Mouse (Mus musculus) stomach, embryonic 14.5 days (tissue): ENCODE data around the gene Gnpat. TPM values are rescaled to one million over a fixed set of nuclear protein-coding genes. Genes with fewer than 3 reads are reported as not detected.

Source experiments
- ATAC-seq: fragments of 200-750 bp; cut with Nextera tagmentation; 2 replicates; pipeline ENCODE4 v1.8.0; 2017; ENCODE audit warnings: low read depth, moderate TSS enrichment; ENCODE audit not compliant: insufficient number of reproducible peaks, insufficient read depth, low FRiP score
- H3K27ac ChIP-seq: fragments of 300-500 bp; sonication (generic); 2 replicates; pipeline ENCODE4 v1.5.1; 2014; ENCODE audit warnings: mild to moderate bottlenecking, low read length, moderate library complexity, mixed read lengths
- H3K27me3 ChIP-seq: fragments of 300-500 bp; sonication (generic); 2 replicates; pipeline ENCODE4 v1.6.1; 2014; ENCODE audit warnings: low read length, control low read depth, mixed read lengths; ENCODE audit not compliant: control insufficient read depth, insufficient read depth
- H3K36me3 ChIP-seq: fragments of 300-500 bp; sonication (generic); 2 replicates; pipeline ENCODE4 v1.6.1; 2014; ENCODE audit warnings: mild to moderate bottlenecking, control low read depth, low read length, moderate library complexity, mixed read lengths; ENCODE audit not compliant: control insufficient read depth, insufficient read depth
- H3K4me1 ChIP-seq: fragments of 300-500 bp; sonication (generic); 2 replicates; pipeline ENCODE4 v1.6.1; 2014; ENCODE audit warnings: low read length, control low read depth, mixed read lengths; ENCODE audit not compliant: control insufficient read depth, insufficient read depth
- H3K4me2 ChIP-seq: fragments of 300-500 bp; sonication (generic); replicated peaks from 2 replicates; pipeline ENCODE4 v1.6.1; 2014; ENCODE audit warnings: low read depth, low read length, control low read depth
- H3K4me3 ChIP-seq: fragments of 300-500 bp; sonication (generic); 2 replicates; pipeline ENCODE4 v1.5.1; 2014; ENCODE audit warnings: low read depth, low read length, control low read depth
- H3K9ac ChIP-seq: fragments of 300-500 bp; sonication (generic); replicated peaks from 2 replicates; pipeline ENCODE4 v1.6.1; 2014; ENCODE audit warnings: low read depth, mild to moderate bottlenecking, control low read depth, low read length, moderate library complexity, mixed read lengths
- H3K9me3 ChIP-seq: fragments of 300-500 bp; sonication (generic); 2 replicates; pipeline ENCODE4 v1.6.1; 2016; ENCODE audit warnings: low read depth, low read length, control low read depth; ENCODE audit not compliant: control insufficient read depth
- WGBS: fragments of 180-500 bp; shearing (Covaris S2); extraction: QIAGEN DNeasy Blood & Tissue Kit; methylation state at CpG from one replicate; pipeline ENCODE4 v1.1.7; 2014; 5-methylcytosine and 5-hydroxymethylcytosine counted together
- polyA plus RNA-seq: library from polyadenylated mRNA; unstranded; fragments of >200 nt; fragmentation: Nextera tagmentation; extraction: Ambion mirVana; gene quantifications from 2 replicates; pipeline ENCODE4 v1.2.1, GENCODE M21; 2014

Gene Gnpat
- polyA plus RNA-seq, 1 experiment from 2014 or later, result 98.0 TPM

DNA sequence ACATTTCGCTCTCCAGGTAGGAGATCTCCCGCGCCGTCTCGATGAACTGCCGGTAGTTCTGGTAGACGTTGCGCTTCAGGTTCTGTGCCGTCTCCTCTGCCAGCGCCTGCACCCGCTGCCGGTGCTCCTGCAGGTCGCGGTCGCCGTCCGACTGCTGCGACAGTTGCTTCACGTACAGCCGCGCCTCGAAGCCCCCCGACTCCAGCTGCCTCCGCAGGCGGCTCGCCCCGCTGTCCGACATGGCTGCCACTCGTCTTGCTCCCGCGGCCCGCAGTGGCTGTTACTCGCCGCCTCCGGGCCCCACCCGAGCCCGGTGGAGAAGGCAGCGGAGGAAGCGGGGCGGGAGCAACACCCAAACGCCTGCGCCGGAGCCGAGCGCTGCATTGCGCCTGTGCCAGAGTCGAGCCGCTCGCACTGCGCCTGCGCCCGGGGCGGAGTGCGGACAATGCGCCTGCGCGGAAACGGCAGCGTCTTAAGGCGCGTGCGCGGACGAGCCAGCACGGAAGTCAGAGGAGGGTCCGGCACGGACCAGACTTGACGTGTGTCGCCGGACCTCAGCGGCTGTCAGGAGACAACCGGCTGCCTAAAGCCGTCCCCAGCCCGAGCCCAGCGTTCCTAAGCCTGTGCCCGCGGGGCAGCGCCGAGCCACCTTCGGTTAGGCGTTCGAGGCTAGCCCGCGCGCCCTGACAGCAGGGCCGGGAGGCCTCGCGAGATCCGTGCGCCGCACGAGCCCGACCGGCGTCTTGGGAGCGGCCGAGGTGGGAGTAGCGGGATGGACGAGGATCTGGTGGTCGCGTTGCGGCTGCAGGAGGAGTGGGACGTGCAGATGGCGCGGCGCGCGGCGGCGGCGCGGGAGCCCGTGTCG lies 34.8 kb downstream of the Gnpat start, which contains the start of the genes Exoc8 and Sprtn:
Gene Exoc8, minus strand, starts transcription at position 320 of the 865 bp plus-strand sequence.
Gene Sprtn, plus strand, starts transcription at position 501 of the 865 bp plus-strand sequence.
- under 1% methylated on average over 114 of the region's 114 CpGs for WGBS
- H3K4me1 ChIP-seq, result peaks cover 20% of the 10 kb centered on the region
- peak within 1 kb of the TSS; percentile 90 for H3K4me3 ChIP-seq
- H3K27me3 ChIP-seq, result no peaks in the 10 kb centered on the region
- no peaks in the 10 kb centered on the region for H3K9me3 ChIP-seq
- peak within 1 kb of the TSS; percentile 94 for H3K4me2 ChIP-seq
- ATAC-seq, result peak; percentile 82
- peak within 1 kb of the TSS; percentile 73 for H3K9ac ChIP-seq
- peaks cover 42% of the 10 kb centered on the region for H3K36me3 ChIP-seq
- peak within 1 kb of the TSS; percentile 79 for H3K27ac ChIP-seq

DNA sequence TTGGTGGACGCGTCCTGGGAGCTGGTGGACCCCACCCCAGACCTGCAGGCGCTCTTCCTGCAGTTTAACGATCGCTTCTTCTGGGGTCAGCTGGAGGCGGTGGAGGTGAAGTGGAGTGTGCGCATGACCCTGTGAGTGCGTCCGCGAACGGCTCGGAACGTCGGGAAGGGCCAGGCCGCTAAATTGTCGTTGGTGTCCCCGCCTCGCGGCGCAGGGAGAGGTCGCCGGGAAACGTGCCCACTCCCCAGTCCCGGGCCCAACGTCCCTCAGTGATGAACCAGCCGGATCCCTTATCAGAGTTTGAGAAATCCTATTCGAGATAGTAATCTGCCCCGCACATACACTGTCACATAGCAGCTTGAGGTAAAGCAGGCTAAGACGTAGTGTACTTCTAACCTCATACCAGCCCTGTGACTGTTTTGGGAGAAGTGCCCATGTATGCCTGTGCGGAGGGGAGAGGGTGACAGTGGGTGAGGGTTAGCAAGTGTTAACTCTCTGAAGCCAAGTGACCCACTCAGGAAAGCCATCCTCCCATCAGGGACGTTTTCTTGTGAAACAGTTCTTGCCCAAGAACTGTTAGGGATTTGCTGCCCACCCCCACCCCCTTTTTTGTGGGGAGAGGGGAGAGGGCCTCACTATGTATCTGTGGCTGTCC lies 35.5 kb downstream of the Gnpat start:
- Histone ChIP-seq H3K27me3 (no peaks in the 10 kb centered on the region), H3K4me2 (peak overlapping the region; percentile 86), H3K4me3 (peak overlapping the region; percentile 90), H3K9ac (peak overlapping the region; percentile 73), H3K36me3 (peaks cover 49% of the 10 kb centered on the region), H3K9me3 (no peaks in the 10 kb centered on the region), H3K27ac (peak overlapping the region; percentile 63; the same call in 1 of the 2 replicates), H3K4me1 (peaks cover 20% of the 10 kb centered on the region)
- 4% methylated on average over 31 of the region's 31 CpGs for WGBS
- no peak for ATAC-seq

DNA sequence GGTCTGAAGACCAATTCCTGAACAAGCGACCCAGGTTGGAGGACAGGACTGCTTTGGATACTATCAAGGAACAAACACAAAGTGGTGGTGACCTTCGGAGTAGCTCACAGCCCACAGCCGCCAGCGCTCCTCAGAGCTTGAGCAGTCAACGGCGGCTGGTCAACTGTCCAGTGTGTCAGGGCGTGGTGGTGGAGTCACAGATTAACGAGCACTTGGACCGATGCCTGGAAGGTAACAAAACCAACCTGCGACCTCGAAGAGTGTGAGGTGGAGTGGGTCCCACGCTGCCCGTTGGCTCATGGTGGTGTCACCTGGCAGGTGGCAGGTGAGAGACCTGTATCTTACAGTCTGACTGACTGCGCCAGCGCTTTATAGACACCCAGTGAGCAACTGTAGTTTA lies 40.4 kb downstream of the Gnpat start:
- Histone ChIP-seq H3K36me3 (peaks cover 46% of the 10 kb centered on the region), H3K4me3 (no peak overlapping the region), H3K9ac (no peak overlapping the region), H3K4me2 (no peak overlapping the region), H3K27ac (no peak overlapping the region), H3K4me1 (peaks cover 6% of the 10 kb centered on the region), H3K27me3 (no peaks in the 10 kb centered on the region), H3K9me3 (no peaks in the 10 kb centered on the region)
- no peak for ATAC-seq
- 94% methylated on average over 15 of the region's 15 CpGs for WGBS

DNA sequence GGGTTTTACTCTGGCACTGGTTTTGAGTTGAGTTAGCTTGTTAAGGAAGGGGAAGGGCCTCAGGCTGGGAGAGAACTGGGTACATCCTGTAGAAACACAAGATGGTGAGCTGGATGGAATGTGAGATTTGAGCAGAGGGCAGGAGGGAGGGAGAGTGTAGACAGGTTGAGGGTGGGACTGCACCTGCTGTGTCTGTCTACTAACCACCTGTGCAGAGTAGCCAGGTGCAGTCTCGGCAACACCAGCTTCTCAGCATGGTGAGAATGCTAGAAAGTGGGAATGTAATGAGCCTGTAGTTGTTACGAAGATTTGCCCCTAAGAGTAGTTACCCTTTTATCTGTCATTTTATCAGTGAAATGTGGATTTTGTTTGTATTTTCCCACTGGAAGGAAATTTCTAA lies 42.6 kb downstream of the Gnpat start:
- no peak overlapping the region for H3K4me3 ChIP-seq
- H3K27ac ChIP-seq, result no peak overlapping the region
- no peak overlapping the region for H3K4me2 ChIP-seq
- H3K9ac ChIP-seq, result no peak overlapping the region
- no peaks in the 10 kb centered on the region for H3K9me3 ChIP-seq
- H3K4me1 ChIP-seq, result no peaks in the 10 kb centered on the region
- H3K27me3 ChIP-seq, result no peaks in the 10 kb centered on the region
- no peak for ATAC-seq
- 87% methylated on average over 2 of the region's 2 CpGs for WGBS
- H3K36me3 ChIP-seq, result peaks cover 46% of the 10 kb centered on the region

GRCm38 (mm10) chr8:124909936-124910335 lies 47.1 kb downstream of the Gnpat start:
- Histone ChIP-seq H3K9ac (no peak overlapping the region), H3K36me3 (peaks cover 44% of the 10 kb centered on the region), H3K4me3 (no peak overlapping the region), H3K9me3 (no peaks in the 10 kb centered on the region), H3K27ac (no peak overlapping the region), H3K27me3 (no peaks in the 10 kb centered on the region), H3K4me2 (no peak overlapping the region), H3K4me1 (no peaks in the 10 kb centered on the region)
- 94% methylated on average over 16 of the region's 16 CpGs for WGBS
- no peak for ATAC-seq

GRCm38 (mm10) chr8:124910349-124910748 lies 47.5 kb downstream of the Gnpat start:
- Histone ChIP-seq H3K4me1 (no peaks in the 10 kb centered on the region), H3K27me3 (no peaks in the 10 kb centered on the region), H3K27ac (no peak overlapping the region), H3K9ac (no peak overlapping the region), H3K36me3 (peaks cover 48% of the 10 kb centered on the region), H3K9me3 (no peaks in the 10 kb centered on the region), H3K4me2 (no peak overlapping the region), H3K4me3 (no peak overlapping the region)
- 82% methylated on average over 10 of the region's 10 CpGs for WGBS
- ATAC-seq, result no peak

DNA sequence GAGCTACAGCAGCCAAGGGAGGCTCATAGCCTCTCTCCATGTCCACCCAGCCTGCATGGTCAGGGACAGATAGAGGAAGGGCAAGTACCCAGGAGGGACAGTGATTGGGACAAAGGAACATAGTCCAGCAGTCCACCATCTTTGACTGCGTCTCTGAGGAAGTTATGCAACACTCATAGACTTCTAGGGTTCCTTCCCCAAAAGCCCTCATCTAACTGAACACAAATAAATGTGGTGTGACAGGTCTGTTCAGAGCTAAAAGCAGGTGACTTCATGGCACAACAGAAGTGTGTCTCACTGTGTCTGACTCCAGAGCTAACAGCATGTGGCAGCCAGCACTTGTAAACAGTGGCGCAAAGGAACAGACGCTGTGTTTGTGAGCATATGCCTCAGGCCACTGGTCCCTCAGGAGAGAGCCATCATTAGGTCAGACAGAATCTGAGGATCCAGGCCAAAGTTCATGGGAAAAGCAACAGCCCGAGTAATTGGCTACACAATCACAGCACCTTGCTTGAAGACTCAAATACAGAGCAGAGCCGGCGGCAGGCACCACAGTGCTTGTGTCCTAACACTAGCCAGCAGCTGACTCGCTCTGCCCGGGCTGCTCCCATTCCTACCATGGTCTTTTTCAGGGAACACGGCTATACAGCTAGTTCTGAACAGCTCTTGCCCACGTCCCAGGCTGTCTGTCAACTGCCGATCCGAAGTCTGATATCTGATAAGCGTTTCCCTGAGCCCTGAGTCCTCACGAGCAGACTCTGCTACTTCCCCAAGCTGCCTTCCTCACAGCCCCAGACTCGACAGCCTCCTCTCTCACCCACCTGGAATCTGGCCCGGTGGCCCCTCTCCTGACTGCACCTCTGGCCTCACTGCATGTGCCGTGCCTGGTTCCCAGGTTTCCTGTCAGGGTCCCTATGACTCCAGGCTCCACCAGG lies 49.4 kb downstream of the Gnpat start:
- no peaks in the 10 kb centered on the region for H3K4me1 ChIP-seq
- peaks cover 50% of the 10 kb centered on the region for H3K36me3 ChIP-seq
- H3K27ac ChIP-seq, result no peak overlapping the region
- 84% methylated on average over 17 of the region's 17 CpGs for WGBS
- H3K4me2 ChIP-seq, result no peak overlapping the region
- no peak for ATAC-seq
- no peaks in the 10 kb centered on the region for H3K27me3 ChIP-seq
- H3K9ac ChIP-seq, result no peak overlapping the region
- H3K9me3 ChIP-seq, result no peaks in the 10 kb centered on the region
- no peak overlapping the region for H3K4me3 ChIP-seq

DNA sequence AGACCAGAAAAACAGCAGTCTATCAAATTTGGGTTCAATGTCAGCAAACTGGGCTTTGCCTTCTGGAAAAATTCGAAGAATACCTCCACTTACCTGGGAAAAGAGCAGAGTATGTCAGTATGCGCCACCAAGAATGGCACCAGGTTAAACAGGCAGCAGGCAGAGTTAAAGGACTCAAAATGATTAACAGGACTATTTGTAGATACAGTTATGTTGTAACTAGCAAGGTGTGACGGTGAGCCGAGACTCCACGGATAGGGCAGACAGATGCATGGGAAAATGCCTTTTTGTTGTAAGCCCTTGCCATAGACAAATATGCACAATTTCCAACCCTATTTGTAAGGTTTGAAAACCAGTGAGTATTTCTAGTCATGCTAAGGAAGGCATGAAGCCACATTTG lies 51.2 kb downstream of the Gnpat start:
- no peak overlapping the region for H3K4me2 ChIP-seq
- 99% methylated on average over 5 of the region's 5 CpGs for WGBS
- no peak for ATAC-seq

More for the DNA sequence above, 51.2 kb downstream of the Gnpat start:
- Histone ChIP-seq H3K4me3 (no peak overlapping the region), H3K9me3 (no peaks in the 10 kb centered on the region), H3K36me3 (peaks cover 38% of the 10 kb centered on the region), H3K9ac (no peak overlapping the region), H3K27ac (no peak overlapping the region), H3K4me1 (no peaks in the 10 kb centered on the region), H3K27me3 (no peaks in the 10 kb centered on the region)
